Mouse (Mus musculus): ENCODE data around the gene Btn2a2. TPM values are rescaled to one million over a fixed set of nuclear protein-coding genes. Genes with fewer than 3 reads are reported as not detected.

Btn2a2 gene
- polyA plus RNA-seq, 1 experiment from 2014 or later, result 0.32 TPM

GRCm38 (mm10) chr13:23465600-23466109 is 23.0 kb downstream of the Btn2a2 start, which contains the start of gene Btn1a1:
TSS of gene Btn1a1 (minus strand) at chr13:23465901.
- ATAC-seq (replicated peaks; ENCODE audit: low FRiP score) (peak; percentile 29; the same call in 1 of the 2 replicates), DNase-seq (ENCODE audit: low spot score) (peak; percentile 50)
- Histone ChIP-seq H3K36me3 (ENCODE audit: control insufficient read depth, insufficient read depth, low read length) (no peaks in the 10 kb centered on the region), H3K4me1 (replicated peaks; ENCODE audit: control insufficient read depth, insufficient read depth, low read length) (peaks cover 10% of the 10 kb centered on the region), H3K27me3 (replicated peaks; ENCODE audit: control insufficient read depth, insufficient read depth, low read length) (no peaks in the 10 kb centered on the region), H3K4me3 (ENCODE audit: low read depth, low read length) (peak within 1 kb of the TSS; percentile 68), H3K27ac (ENCODE audit: low read depth, low read length) (peak within 1 kb of the TSS; percentile 67; the same call in 1 of the 2 replicates), H3K9ac (ENCODE audit: low read depth, low read length) (peak within 1 kb of the TSS; percentile 72), H3K9me3 (ENCODE audit: control insufficient read depth, low read length) (no peaks in the 10 kb centered on the region), H3K4me2 (peak within 1 kb of the TSS; percentile 94)
- 2% methylated on average over 7 of the region's 7 CpGs for WGBS

GRCm38 (mm10) chr13:23464841-23465366 is 23.8 kb downstream of the Btn2a2 start:
- DNase-seq (ENCODE audit: low spot score) (peak; percentile 53), ATAC-seq (replicated peaks; ENCODE audit: low FRiP score) (0 out of 2 replicates have a peak, but pooled peaks have one; percentile 13)
- H3K4me2 ChIP-seq, result peak overlapping the region; percentile 94
- peak overlapping the region; percentile 35; the same call in 1 of the 2 replicates for H3K27ac ChIP-seq (ENCODE audit: low read depth, low read length)
- 1% methylated on average over 11 of the region's 11 CpGs for WGBS
- H3K4me3 ChIP-seq (ENCODE audit: low read depth, low read length), result peak overlapping the region; percentile 68
- no peaks in the 10 kb centered on the region for H3K9me3 ChIP-seq (ENCODE audit: control insufficient read depth, low read length)
- H3K9ac ChIP-seq (ENCODE audit: low read depth, low read length), result peak overlapping the region; percentile 72
- no peaks in the 10 kb centered on the region for H3K27me3 ChIP-seq (replicated peaks; ENCODE audit: control insufficient read depth, insufficient read depth, low read length)
- peaks cover 17% of the 10 kb centered on the region for H3K4me1 ChIP-seq (replicated peaks; ENCODE audit: control insufficient read depth, insufficient read depth, low read length)
- H3K36me3 ChIP-seq (ENCODE audit: control insufficient read depth, insufficient read depth, low read length), result no peaks in the 10 kb centered on the region

- Histone ChIP-seq H3K27ac (ENCODE audit: low read depth, low read length) (peak overlapping the region; percentile 65), H3K4me1 (replicated peaks; ENCODE audit: control insufficient read depth, insufficient read depth, low read length) (peaks cover 23% of the 10 kb centered on the region), H3K9ac (ENCODE audit: low read depth, low read length) (peak overlapping the region; percentile 72), H3K36me3 (ENCODE audit: control insufficient read depth, insufficient read depth, low read length) (no peaks in the 10 kb centered on the region), H3K9me3 (ENCODE audit: control insufficient read depth, low read length) (no peaks in the 10 kb centered on the region), H3K4me2 (peak overlapping the region; percentile 94), H3K4me3 (ENCODE audit: low read depth, low read length) (peak overlapping the region; percentile 68), H3K27me3 (replicated peaks; ENCODE audit: control insufficient read depth, insufficient read depth, low read length) (no peaks in the 10 kb centered on the region)
- DNase-seq (ENCODE audit: low spot score) (peak; percentile 67), ATAC-seq (replicated peaks; ENCODE audit: low FRiP score) (peak; percentile 37)
- under 1% methylated on average over 29 of the region's 29 CpGs for WGBS
These were observed 24.4 kb downstream of the Btn2a2 start for GRCm38 (mm10) chr13:23464224-23464637.

- Histone ChIP-seq H3K9ac (ENCODE audit: low read depth, low read length) (peak overlapping the region; percentile 72), H3K27me3 (replicated peaks; ENCODE audit: control insufficient read depth, insufficient read depth, low read length) (no peaks in the 10 kb centered on the region), H3K36me3 (ENCODE audit: control insufficient read depth, insufficient read depth, low read length) (no peaks in the 10 kb centered on the region), H3K27ac (ENCODE audit: low read depth, low read length) (peak overlapping the region; percentile 65), H3K4me1 (replicated peaks; ENCODE audit: control insufficient read depth, insufficient read depth, low read length) (peaks cover 28% of the 10 kb centered on the region), H3K4me3 (ENCODE audit: low read depth, low read length) (peak overlapping the region; percentile 68), H3K4me2 (peak overlapping the region; percentile 94), H3K9me3 (ENCODE audit: control insufficient read depth, low read length) (no peaks in the 10 kb centered on the region)
- peak; percentile 35 for ATAC-seq (replicated peaks; ENCODE audit: low FRiP score)
- 1% methylated on average over 21 of the region's 21 CpGs for WGBS
- DNase-seq (ENCODE audit: low spot score), result peak; percentile 92
These were observed 25.1 kb downstream of the Btn2a2 start for GRCm38 (mm10) chr13:23463381-23464223.

- Histone ChIP-seq H3K4me1 (replicated peaks; ENCODE audit: control insufficient read depth, insufficient read depth, low read length) (peaks cover 37% of the 10 kb centered on the region), H3K4me3 (ENCODE audit: low read depth, low read length) (no peak overlapping the region), H3K27me3 (replicated peaks; ENCODE audit: control insufficient read depth, insufficient read depth, low read length) (no peaks in the 10 kb centered on the region), H3K36me3 (ENCODE audit: control insufficient read depth, insufficient read depth, low read length) (no peaks in the 10 kb centered on the region), H3K4me2 (no peak overlapping the region), H3K27ac (ENCODE audit: low read depth, low read length) (no peak overlapping the region), H3K9me3 (ENCODE audit: control insufficient read depth, low read length) (no peaks in the 10 kb centered on the region), H3K9ac (ENCODE audit: low read depth, low read length) (no peak overlapping the region)
- no peak for ATAC-seq (replicated peaks; ENCODE audit: low FRiP score)
- DNase-seq (ENCODE audit: low spot score), result no peak
These were observed 26.0 kb downstream of the Btn2a2 start for GRCm38 (mm10) chr13:23462669-23463068.

- H3K4me3 ChIP-seq (ENCODE audit: low read depth, low read length), result no peak overlapping the region
- H3K4me1 ChIP-seq (replicated peaks; ENCODE audit: control insufficient read depth, insufficient read depth, low read length), result peaks cover 39% of the 10 kb centered on the region
- WGBS, result 74% methylated on average over 4 of the region's 4 CpGs
- ATAC-seq (replicated peaks; ENCODE audit: low FRiP score) (no peak), DNase-seq (ENCODE audit: low spot score) (no peak)
- H3K36me3 ChIP-seq (ENCODE audit: control insufficient read depth, insufficient read depth, low read length), result no peaks in the 10 kb centered on the region
- H3K4me2 ChIP-seq, result no peak overlapping the region
- H3K27ac ChIP-seq (ENCODE audit: low read depth, low read length), result no peak overlapping the region
- H3K9me3 ChIP-seq (ENCODE audit: control insufficient read depth, low read length), result no peaks in the 10 kb centered on the region
- H3K27me3 ChIP-seq (replicated peaks; ENCODE audit: control insufficient read depth, insufficient read depth, low read length), result no peaks in the 10 kb centered on the region
- H3K9ac ChIP-seq (ENCODE audit: low read depth, low read length), result no peak overlapping the region
These were observed 26.6 kb downstream of the Btn2a2 start for GRCm38 (mm10) chr13:23462063-23462462.

GRCm38 (mm10) chr13:23459264-23459846 is 29.3 kb downstream of the Btn2a2 start:
- Histone ChIP-seq H3K4me1 (replicated peaks; ENCODE audit: control insufficient read depth, insufficient read depth, low read length) (peaks cover 30% of the 10 kb centered on the region), H3K9me3 (ENCODE audit: control insufficient read depth, low read length) (no peaks in the 10 kb centered on the region), H3K27ac (ENCODE audit: low read depth, low read length) (peak overlapping the region; percentile 98), H3K9ac (ENCODE audit: low read depth, low read length) (peak overlapping the region; percentile 69), H3K4me2 (peak overlapping the region; percentile 75), H3K27me3 (replicated peaks; ENCODE audit: control insufficient read depth, insufficient read depth, low read length) (no peaks in the 10 kb centered on the region), H3K4me3 (ENCODE audit: low read depth, low read length) (peak overlapping the region; percentile 42), H3K36me3 (ENCODE audit: control insufficient read depth, insufficient read depth, low read length) (no peaks in the 10 kb centered on the region)
- peak; percentile 53 for DNase-seq (ENCODE audit: low spot score)
- peak; percentile 97 for ATAC-seq (replicated peaks; ENCODE audit: low FRiP score)
- 12% methylated on average over 15 of the region's 15 CpGs for WGBS

GRCm38 (mm10) chr13:23453926-23454325 is 34.7 kb downstream of the Btn2a2 start:
- WGBS, result 3% methylated on average over 9 of the region's 9 CpGs
- H3K4me1 ChIP-seq (replicated peaks; ENCODE audit: control insufficient read depth, insufficient read depth, low read length), result peaks cover 17% of the 10 kb centered on the region
- DNase-seq (ENCODE audit: low spot score), result no peak

More at GRCm38 (mm10) chr13:23453926-23454325, 34.7 kb downstream of the Btn2a2 start:
- no peak for ATAC-seq (replicated peaks; ENCODE audit: low FRiP score)
- peak overlapping the region; percentile 81 for H3K4me2 ChIP-seq
- no peaks in the 10 kb centered on the region for H3K9me3 ChIP-seq (ENCODE audit: control insufficient read depth, low read length)
- no peaks in the 10 kb centered on the region for H3K36me3 ChIP-seq (ENCODE audit: control insufficient read depth, insufficient read depth, low read length)
- H3K9ac ChIP-seq (ENCODE audit: low read depth, low read length), result peak overlapping the region; percentile 76
- no peaks in the 10 kb centered on the region for H3K27me3 ChIP-seq (replicated peaks; ENCODE audit: control insufficient read depth, insufficient read depth, low read length)
- H3K27ac ChIP-seq (ENCODE audit: low read depth, low read length), result peak overlapping the region; percentile 78; the same call in 1 of the 2 replicates
- peak overlapping the region; percentile 78 for H3K4me3 ChIP-seq (ENCODE audit: low read depth, low read length)

Data from liver, embryonic 11.5 days (tissue).